Mouse (Mus musculus) T-helper 1 cell (primary cell): Measurements from ENCODE around the gene Cyp2d10.

Experiments
- in situ Hi-C: fragments of 300-600 bp; cut with MboI, MseI; formaldehyde crosslinking; loops from one replicate; pipeline ENCODE4 v1.15.1; 2025; ENCODE audit warnings: high pct_unique_total_duplicates

Cyp2d10 gene

DNA sequence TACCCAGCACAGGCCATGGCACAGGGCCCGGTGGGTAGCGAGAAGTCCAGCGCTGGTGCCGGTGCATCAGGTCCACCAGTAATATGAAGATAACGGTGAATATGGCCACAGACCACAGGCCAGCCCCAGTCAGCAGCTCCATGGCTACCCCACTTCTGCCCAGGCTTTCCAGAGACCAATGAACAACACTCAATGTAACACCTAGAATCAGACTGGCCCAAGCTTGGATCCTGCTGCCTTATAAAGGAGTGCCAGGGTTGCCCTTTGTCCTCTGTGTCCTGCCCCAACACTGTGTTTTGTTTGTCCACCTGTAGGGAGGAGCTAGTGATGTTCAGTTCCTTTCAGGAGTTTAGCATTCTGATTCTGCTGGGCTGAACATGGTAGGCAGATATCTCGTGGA is at the start of gene Cyp2d10:
TSS of gene Cyp2d10 (minus strand) at position 215 of the 400 bp plus-strand sequence.
- in situ Hi-C loops: no loop called here

- in situ Hi-C loops: loop anchor here (5.0 kb wide), 1 partner anchor 156 kb away; no protein-coding TSS in a partner anchor
These were observed 49.2 kb upstream of the Cyp2d10 start for GRCm38 (mm10) chr15:82456086-82456790.

- in situ Hi-C loops: loop anchor here (5.0 kb wide), 1 partner anchor 61 kb away; the partner anchor contains the start of gene Cyp2d11
These were observed 46.5 kb upstream of the Cyp2d10 start for GRCm38 (mm10) chr15:82453501-82453900.

- in situ Hi-C loops: loop anchor here (5.0 kb wide), 1 partner anchor 60 kb away; the partner anchor contains the start of gene Cyp2d11
These were observed 45.1 kb upstream of the Cyp2d10 start for GRCm38 (mm10) chr15:82452133-82452532.

- in situ Hi-C loops: loop anchor here (5.0 kb wide), 1 partner anchor 58 kb away; the partner anchor contains the start of gene Cyp2d11
These were observed 43.0 kb upstream of the Cyp2d10 start for GRCm38 (mm10) chr15:82450045-82450444.

DNA sequence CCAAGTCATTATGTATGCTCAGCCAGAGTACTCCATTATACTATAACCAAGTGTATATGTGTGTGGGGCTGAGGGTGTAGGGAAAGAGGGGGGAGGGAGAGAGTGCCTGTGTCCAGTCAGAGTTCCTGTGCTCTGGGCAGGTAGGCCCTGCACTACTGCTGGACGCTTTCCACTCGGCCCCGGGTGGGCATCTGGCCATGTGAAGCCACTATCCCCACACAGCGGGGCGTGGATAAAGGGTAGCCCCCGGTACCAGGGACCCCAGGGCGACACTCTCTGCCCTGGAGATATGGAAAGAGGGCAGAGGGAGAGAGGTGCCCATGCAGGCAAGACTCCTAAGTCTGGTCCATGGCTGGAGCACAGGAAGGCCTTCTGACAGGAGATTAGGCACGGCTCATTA is 38.2 kb upstream of the Cyp2d10 start:
- in situ Hi-C loops: no loop called here

DNA sequence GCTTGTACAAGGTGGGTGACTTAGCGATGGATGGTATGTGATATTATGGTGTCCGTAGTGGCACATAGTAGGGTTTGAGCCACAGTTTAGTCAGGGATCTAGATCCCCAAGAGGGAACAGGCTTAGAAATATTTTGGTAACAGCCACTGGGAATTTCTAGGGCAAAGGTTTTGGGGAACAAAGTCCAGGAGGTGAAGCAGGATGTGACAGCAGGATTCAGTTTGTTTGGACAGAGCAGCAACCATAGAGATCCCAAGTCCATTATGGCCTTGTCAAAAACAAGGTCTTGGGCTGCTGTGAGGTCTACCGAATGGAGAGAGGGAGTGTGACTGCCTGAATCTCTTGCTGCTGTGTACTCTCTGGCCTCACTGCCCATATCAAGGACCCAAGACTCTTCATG is 36.7 kb upstream of the Cyp2d10 start:
- in situ Hi-C loops: no loop called here

DNA sequence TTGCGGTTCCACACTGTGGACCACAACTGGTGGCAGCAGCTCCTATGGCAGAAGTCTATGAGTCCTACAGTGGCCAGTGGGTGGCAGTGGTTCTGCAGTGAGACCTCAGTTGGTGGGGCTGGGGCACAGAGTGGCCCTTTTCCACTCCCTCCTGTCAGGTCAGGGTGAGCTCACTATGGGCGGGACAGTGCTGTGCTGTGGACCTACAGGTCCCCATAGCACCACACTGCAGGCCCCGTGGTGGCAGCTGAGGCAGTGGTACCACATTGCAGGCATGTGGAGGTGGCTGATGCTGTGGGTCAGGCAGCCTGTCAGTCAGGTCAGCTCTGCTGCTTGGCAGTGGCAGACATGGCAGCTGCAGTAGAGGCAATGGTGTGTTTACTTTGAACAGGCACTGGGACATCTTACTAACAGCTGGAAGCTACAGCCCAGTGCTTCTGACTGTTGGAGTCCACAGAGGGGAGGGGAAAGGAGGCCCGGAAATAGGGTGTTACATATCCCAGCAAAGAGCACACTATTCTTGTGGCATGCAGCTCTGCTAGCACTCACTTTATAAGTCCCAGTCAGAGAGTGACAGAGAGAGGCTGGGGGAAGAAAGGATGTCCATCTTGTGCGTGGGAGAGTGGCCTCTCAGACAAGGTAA is 31.1 kb upstream of the Cyp2d10 start:
- in situ Hi-C loops: no loop called here

DNA sequence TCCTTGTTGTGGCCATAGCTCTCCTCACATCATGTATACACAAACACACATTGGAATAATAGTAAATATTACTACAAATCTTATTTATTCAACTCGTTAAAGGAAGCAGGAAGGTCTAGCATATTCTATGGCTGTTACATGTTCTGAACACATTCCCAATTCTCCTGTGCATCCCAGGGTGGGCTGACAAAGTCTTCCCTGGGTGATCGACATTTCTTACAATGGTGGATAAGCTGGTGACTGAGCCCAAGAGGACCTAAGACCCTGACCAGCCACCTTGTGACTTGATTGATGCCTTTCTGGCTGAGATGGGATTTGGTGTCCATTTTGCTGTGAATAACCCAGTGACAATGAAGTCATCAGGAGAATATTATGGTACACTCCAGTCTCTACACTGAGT is 28.6 kb upstream of the Cyp2d10 start:
- in situ Hi-C loops: no loop called here

DNA sequence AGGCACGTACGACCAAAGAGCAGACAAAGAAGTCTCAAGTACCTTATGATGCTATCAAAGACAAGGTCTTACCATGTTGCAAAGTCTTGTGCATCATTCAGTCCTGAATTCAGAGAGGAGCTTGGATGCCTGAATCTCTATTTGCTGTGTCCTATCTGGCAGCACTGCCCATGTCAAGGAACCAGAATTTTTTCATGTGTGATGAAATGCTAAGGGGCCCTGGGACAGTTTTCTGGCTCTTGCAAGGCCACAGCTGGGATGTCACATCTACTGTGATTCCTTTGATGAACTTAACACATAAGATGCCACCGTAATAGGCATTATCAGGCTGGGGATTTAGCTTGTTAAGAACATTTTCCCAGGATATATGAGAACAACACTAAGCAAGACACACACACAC is 28.0 kb upstream of the Cyp2d10 start:
- in situ Hi-C loops: no loop called here

GRCm38 (mm10) chr15:82434541-82434940 is 27.5 kb upstream of the Cyp2d10 start:
- in situ Hi-C loops: no loop called here

DNA sequence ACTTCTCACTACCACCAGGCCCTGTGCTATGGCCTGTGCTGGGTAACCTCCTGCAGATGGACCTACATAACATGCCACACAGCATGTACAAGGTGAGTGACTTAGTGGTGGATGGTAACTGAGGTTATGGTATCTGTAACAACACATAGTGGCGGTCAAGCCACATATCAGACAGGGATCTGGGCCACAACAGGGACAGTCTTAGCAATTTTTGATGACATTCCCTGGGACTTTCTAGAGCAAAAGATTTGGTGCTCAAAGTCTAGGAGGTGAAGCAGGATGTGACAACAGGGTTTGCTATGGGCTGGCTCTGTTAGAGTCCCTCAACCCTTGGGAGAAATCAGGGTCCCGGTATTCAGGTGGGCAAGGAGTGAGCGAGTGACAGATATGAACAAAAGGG is 26.6 kb upstream of the Cyp2d10 start:
- in situ Hi-C loops: no loop called here

DNA sequence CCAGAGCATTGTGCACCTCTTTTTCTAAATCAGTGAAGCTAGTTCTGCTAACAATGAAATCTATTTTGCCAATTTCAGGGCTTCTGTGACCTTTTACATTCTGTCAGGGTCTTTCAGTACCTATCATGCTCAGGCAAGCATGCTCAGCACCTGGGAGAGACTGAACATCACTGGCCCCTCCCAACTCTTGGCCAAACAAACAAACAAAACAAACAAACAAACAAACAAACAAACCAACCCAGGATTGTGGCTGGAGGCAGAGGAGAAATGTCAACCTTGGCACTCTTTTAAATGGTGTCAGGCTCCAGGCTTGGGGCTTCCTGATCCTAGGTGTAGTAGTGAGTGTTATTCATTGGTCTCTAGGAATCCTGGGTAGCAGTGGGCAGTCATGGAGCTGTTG is 26.1 kb upstream of the Cyp2d10 start, which contains the start of gene Cyp2d9:
TSS of gene Cyp2d9 (plus strand) at position 301 of the 400 bp plus-strand sequence.
- in situ Hi-C loops: no loop called here

DNA sequence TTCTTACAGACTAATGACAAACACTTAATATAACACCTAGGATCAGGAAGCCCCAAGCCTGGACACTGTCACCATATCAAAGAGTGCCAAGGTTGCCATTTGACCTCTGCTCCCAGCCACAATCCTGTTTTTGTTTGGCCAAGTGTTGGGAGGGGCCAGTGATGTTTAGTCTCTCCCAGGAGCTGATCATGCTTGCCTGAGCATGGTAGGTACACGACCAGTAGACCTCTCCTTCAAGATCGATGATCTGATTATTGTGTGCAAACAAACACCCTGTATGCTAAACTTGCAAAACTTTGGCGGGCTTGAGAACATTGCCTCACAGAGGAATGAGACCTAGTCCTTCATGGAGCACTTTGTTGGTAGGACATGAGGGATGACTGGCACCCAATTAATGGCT is 16.5 kb upstream of the Cyp2d10 start:
- in situ Hi-C loops: no loop called here

DNA sequence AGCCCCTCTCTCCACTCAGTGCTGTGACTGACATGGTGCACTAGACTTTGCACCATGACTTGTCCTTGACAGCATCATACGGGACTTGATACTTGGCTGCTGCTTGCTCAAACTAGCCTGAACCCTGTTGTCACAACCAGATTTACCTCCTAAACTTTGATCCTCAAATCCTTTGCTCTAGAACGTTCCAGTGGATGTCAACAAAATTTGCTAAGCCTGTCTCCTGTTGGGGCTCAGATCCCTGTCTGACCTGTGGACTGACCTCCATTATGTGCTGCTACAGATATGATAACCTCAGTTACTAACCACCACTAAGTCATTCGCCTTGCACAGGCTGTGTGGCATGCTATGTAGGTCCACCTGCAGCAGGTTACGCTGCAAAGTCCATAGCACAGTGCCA is 15.9 kb upstream of the Cyp2d10 start:
- in situ Hi-C loops: no loop called here

DNA sequence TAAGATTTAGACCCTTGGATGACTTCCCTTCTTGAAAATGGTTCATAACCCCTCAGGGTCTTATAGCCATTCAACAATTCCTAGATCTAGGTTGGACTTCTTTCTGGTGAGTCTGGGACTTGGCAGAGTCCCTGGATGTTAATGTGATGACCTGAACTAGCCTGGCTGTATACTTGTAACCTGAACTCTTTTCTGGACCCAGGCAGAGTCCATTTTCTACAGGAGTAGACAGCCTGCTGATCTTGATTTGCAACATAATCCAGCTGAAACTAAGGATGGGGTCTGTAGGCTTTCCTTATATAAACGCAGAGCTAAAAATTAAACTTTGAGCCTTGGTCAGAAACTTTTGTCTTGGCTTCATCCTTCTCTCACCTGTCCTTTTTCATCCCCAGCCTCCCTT is 11.6 kb upstream of the Cyp2d10 start:
- in situ Hi-C loops: no loop called here

- in situ Hi-C loops: no loop called here
These were observed 10.1 kb upstream of the Cyp2d10 start for GRCm38 (mm10) chr15:82416797-82417789.

DNA sequence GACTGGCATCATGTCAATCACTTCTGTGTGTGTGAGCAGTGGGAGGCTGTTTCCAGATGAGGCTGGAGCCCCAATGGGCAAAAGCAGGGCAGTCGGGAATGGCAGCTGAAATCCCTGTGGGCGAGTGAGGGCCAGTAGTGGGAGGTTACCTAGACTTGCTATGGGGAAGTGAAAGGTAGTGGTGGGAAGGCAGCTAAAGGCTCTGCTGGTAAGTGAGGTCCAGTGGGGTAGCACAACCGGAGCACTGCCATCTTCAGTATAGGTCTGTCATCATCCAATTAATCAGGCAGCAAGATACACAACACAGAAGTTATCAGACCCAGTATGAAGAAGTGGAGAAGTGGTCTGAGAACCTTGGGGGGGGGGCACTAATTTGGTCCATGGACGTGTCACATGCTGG is 541 bp upstream of the Cyp2d10 start:
- in situ Hi-C loops: no loop called here

DNA sequence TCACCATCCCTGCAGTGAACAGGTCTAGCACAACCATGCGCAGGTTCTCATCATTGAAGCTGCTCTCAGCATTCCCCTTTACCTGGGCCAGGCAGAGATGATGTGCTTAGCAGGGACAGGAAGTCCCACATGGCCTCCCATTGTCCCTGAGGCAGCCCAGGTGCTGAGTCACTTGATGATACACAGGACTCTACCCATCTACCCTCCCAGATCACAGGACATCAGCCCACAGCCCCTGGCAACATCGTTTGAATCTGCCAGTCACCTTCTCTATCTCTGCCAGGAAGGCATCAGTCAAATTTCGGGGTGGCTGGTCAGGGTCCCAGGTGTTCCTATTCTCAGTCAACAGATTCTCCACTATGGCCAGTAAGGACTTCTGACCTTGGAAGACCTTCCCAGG is 2.8 kb downstream of the Cyp2d10 start:
- in situ Hi-C loops: no loop called here

- in situ Hi-C loops: no loop called here
These were observed 3.4 kb downstream of the Cyp2d10 start for GRCm38 (mm10) chr15:82403606-82404005.

- in situ Hi-C loops: no loop called here
These were observed 4.3 kb downstream of the Cyp2d10 start for GRCm38 (mm10) chr15:82402741-82403140.

DNA sequence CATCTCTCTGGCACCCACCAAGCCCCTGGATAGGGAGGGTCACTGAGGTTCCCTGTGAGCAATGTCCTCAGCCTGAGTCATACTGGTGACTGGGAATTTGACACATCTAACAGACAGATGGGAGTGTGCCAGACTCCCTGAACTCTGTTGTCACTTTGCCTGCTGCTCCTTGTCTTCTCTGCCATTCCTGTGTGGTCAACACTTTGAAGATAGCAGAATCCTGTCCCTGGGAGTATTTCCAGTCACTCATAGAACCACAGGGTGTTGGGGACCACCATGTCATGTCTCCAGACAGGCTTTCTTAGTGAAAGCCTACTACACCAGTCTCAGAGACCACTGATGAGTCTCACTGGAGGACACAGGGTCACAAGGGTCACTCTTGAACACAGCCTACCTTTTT is 4.9 kb downstream of the Cyp2d10 start:
- in situ Hi-C loops: no loop called here
